Mouse (Mus musculus): ENCODE data around the gene Mllt1.

- TF ChIP-seq CTCF (IDR thresholded peaks at IDR 0.05) = no peak
- no peak for TF ChIP-seq EP300 (IDR thresholded peaks at IDR 0.05)
Measured at GRCm38 (mm10) chr17:56913444-56913843, 21.8 kb downstream of the Mllt1 start.

Measured in lung, postnatal 0 days (tissue).